Mouse (Mus musculus) kidney, postnatal 10 days (tissue): ENCODE data around the gene Arnt.
"Not testable (repeated sequence)": the region's sequence is repeated elsewhere in the genome, so short reads cannot be mapped to it uniquely, and the experiment has no call there.

ENCODE experiments used
- DNase-seq: peaks from one replicate; pipeline ENCODE4 v3.0.0; 2021; ENCODE audit warnings: mixed read lengths

Gene Arnt

DNA sequence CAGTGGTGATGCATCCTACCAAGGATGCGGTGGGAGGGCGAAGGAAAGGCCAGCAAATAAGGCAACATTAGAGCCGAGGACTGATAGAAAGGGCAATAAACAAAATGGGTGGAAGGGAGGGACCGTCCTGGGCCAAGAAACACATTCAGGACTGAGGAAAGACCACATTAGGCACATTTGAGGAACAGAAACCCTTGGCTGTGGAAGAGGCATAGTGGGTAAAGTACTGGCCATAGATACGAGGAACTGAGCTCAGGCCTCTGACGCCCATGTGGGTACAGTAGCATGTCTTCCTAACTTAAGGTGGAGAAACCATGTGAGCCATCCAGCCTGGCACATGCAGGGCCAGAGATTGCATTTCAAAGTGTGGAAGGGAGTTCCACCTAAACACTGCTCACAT, 95.6 kb downstream of the Arnt start:
- DNase-seq = no peak

DNA sequence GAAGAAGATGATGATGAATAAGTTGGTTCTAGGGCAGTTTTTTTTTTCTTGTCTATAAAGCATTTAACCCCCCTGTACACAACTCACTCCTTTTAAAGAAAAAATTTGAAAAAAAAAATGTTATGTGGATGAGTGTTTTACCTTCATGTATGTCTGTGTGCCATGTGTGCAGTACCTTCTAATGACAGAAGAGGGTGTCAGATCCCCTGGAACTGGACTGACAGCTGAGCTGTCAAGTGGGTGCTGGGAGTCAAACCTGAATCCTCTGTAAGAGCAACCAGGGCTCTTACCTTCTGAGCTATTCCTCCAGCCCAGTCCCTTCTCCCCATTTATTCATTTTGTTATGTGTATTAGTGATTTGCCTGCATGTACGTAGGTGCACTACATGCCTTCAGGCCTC, 96.8 kb downstream of the Arnt start:
- DNase-seq = no peak

DNA sequence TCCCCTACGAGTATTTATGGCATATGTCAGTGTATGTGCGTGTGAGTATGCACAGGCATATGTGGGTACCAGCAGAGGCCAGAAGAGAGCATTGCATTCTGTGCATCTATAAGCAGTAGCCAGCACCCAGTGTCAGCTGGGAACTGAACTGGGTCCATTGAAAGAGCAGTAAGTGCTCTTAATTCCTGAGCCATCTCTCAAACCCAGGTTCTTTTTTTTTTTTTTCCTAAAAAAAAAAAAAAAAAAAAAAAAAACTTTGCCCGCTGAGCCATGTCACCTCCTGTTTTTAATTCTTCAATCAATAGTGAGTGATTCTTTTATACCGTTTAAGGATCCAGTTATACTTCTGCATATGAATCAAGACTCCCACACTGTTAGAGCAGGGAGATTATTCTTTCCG, 99.2 kb downstream of the Arnt start:
- no peak for DNase-seq

DNA sequence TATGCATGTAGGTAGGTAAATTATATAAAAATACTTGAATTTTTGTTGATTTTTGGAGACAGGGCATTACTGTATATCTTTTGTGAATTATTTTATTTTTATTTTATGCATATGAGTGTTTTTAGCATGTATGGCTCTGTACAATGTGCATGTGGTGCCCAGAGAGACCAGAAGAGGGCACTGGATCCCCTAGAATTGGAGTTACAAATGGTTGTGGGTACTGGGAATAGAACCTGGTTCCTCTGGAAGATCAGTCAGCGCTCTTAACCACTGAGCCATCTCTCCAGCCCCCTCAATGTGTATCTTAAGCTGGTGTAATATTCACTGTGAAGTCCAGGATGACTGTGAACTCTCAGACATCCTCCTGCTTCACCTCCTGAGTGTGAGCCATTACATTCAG, 100.7 kb downstream of the Arnt start:
- no peak for DNase-seq

DNA sequence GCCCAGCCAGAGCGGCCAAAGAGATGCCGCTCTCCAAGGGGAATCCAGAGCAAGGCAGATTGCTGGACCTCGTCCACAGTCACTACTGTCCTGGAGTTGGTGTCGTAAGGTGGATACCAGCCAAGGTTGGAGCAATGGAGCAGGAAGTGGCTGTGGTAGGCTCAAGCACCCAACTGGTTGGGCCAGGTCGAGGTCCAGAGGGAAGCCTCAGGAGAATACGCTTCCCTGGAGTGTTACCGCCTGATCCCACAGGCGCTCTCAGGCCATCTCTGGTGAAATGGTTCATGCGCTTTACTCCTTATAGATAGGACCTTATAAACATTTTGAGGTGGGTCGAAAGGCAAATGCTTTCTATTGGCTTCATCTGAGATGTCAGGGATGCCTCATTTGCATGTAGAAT, 104.7 kb downstream of the Arnt start:
- DNase-seq = no peak

DNA sequence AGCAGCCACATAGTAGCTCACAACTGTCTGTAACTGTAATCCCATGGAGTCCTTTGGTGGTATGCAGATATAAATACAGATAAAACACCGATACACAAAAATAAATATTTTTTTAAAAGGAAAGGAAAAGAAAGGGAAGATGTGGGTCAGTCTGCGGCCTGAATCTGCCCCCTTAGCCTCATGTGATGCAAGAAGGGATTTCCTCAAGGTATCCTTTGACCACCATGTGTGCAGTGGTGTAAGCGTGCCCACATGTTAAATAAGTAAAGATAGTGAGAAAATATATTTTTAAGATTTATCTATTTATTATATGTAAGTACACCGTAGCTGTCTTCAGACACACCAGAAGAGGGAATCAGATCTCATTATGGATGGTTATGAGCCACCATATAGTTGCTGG, 105.6 kb downstream of the Arnt start:
- DNase-seq = no peak

DNA sequence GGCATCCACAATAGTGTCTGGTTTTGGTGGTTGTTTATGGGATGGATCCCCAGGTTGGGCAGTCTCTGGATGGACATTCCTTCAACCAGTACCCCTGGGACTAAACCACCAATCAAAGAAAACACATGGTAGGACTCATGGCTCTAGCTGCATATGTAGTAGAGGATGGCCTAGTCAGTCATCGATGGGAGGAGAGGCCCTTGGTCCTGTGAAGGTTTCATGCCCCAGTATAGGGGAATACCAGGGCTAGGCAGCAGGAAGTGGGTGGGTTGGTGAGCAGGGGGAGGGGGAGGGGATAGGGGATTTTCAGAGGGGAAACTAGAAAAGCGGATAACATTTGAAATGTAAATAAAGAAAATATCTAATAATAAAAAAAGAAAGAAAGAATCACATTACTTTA, 107.0 kb downstream of the Arnt start:
- not testable (repeated sequence) for DNase-seq

DNA sequence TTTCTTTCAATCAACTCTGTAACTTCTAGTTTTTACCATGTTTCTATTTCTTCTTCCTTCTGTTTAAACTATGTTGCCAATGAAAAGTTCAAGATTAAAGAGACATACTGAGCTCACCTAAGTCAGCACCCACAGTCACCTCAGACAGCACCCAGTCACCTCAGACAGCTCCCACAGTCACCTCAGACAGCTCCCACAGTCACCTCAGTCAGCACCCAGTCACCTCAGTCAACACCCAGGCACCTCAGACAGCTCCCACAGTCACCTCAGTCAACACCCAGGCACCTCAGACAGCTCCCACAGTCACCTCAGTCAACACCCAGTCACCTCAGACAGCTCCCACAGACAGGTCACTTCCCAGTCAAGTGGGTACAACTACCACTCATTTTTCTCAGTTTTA, 108.0 kb downstream of the Arnt start:
- no peak for DNase-seq

DNA sequence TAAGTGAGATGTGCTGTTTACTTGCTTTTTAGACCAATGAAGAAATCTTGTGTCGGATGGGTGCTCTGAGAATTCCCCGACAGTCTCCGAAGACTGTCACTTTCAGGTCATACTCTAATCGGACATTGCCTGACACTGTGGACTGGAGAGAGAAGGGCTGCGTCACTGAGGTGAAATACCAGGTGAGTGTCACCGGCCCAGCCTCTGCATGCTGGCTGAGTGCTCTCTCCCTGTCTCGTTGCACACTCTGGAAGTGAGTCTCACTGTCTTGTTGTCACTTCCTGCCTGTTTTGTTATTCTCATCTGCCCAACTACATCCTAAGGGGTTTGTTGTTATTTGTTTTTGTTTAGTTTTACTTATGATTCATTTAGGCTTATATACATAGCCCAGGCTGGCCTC, 108.8 kb downstream of the Arnt start:
- no peak for DNase-seq
